Mouse (Mus musculus): ENCODE results near the gene Aip. TPM values are rescaled to one million over a fixed set of nuclear protein-coding genes. Genes with fewer than 3 reads are reported as not detected.
"Not testable (repeated sequence)": the region's sequence is repeated elsewhere in the genome, so short reads cannot be mapped to it uniquely, and the experiment has no call there.

Aip gene
- total RNA-seq, 1 experiment from 2014 or later = 53.9 TPM

- no peak for ATAC-seq (ENCODE audit: extremely low read depth, insufficient number of reproducible peaks, low FRiP score, poor library complexity, severe bottlenecking)
Observed at GRCm38 (mm10) chr19:4140147-4140546, 14.5 kb upstream of the Aip start.

- no peak for ATAC-seq (ENCODE audit: extremely low read depth, insufficient number of reproducible peaks, low FRiP score, poor library complexity, severe bottlenecking)
Observed at GRCm38 (mm10) chr19:4139446-4139845, 13.8 kb upstream of the Aip start, which contains the start of gene Gpr152. TSS of gene Gpr152 (plus strand) at chr19:4139787.

DNA sequence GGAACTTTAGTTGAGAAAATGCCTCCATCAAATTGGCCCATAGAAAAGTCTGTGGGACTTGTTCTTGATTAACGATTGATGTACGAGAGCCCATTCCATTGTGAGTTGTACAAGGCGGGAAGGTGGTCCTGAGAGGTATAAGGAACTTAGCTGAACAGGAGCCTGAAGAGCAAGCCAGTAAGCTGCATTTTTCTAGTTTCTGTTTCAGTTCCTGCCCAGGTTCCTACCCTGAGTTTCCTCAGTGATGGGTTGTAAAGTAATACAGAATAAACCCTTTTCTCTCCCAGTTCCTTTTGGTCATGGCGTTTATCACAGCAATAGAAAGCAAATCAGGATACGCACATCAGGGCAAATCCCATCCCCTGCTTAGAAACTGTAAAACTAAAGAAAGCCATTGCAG lies 12.3 kb upstream of the Aip start:
- ATAC-seq (ENCODE audit: extremely low read depth, insufficient number of reproducible peaks, low FRiP score, poor library complexity, severe bottlenecking) = peak; percentile 27; the same call in 1 of the 2 replicates

DNA sequence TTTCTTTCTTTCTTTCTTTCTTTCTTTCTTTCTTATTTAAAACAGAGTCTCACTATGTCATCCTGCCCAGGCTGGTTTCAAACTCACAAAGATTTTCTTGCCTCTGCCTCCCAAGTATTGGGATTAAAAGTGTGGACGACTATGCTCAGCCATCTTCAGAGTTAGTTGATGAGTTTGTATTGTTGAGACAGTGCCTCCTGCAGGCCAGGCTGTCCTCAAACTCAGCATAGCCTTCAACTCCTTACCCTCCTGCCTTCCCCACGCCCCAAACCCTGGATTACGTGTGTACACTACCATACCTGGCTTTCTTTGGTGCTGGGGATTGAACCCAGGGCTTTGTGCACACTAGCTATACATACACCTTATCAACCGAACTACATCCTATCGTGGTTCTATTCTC lies 10.8 kb upstream of the Aip start:
- no peak for ATAC-seq (ENCODE audit: extremely low read depth, insufficient number of reproducible peaks, low FRiP score, poor library complexity, severe bottlenecking)

DNA sequence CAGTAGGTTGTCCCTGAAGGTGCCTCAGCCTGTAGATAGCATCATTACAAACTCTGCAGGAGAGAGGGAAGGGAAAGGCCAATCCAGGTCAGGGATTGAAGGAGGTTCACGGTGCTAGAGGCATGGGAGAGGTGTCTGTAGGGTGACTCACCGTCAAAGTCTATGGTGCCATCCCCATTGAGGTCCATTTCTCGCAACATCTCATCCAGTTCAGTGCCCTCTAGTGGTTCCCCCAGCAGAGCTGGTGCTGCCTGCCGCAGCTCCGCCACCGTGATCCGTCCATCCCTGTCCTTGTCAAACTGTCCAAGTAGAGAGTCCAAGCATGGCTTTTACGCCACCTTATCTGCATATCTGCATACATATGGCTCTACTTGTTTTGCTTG lies 10.3 kb upstream of the Aip start:
- ATAC-seq (ENCODE audit: extremely low read depth, insufficient number of reproducible peaks, low FRiP score, poor library complexity, severe bottlenecking) = peak; percentile 71

- not testable (repeated sequence) for ATAC-seq (ENCODE audit: extremely low read depth, insufficient number of reproducible peaks, low FRiP score, poor library complexity, severe bottlenecking)
Observed at GRCm38 (mm10) chr19:4135229-4135962, 9.7 kb upstream of the Aip start.

DNA sequence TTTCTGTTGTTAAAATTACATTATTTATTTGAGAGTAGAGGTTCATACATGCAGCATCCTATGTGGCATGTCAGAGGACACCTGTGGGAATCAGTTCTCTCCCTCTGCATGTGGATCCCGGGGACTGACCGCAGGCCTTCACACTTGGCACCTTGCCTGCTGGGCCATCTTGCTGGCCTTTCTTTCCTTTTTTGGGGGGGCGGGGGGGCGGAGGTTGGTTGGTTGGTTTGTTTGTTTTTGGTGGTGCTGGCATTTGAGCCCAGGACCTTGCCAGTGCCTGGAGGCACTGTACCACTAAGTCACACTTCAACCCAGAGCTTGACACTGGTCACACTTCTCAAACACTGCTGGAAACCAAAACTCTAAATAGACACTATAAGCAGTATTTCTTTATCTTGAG lies 8.7 kb upstream of the Aip start:
- no peak for ATAC-seq (ENCODE audit: extremely low read depth, insufficient number of reproducible peaks, low FRiP score, poor library complexity, severe bottlenecking)

GRCm38 (mm10) chr19:4131768-4132167 lies 6.1 kb upstream of the Aip start:
- no peak for ATAC-seq (ENCODE audit: extremely low read depth, insufficient number of reproducible peaks, low FRiP score, poor library complexity, severe bottlenecking)

DNA sequence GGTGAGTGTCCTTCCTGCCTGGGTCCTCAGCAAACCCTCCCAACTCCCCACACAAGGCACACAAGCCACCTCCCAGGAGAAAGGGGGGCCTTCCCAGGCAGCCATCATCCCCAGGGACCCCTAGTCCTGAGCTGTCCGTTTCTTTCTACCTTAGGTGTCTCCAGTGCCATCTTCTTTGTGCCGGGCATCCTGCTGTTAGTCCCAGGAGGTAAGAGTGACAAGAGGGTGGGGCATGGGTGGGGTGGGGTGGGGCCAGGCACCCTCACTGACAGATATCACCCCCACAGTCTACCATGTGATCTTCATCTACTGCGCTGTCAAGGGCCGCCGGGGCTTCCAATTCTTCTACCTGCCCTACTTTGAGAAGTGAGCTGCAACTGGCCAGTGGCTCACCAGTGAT lies 5.4 kb upstream of the Aip start:
- no peak for ATAC-seq (ENCODE audit: extremely low read depth, insufficient number of reproducible peaks, low FRiP score, poor library complexity, severe bottlenecking)

DNA sequence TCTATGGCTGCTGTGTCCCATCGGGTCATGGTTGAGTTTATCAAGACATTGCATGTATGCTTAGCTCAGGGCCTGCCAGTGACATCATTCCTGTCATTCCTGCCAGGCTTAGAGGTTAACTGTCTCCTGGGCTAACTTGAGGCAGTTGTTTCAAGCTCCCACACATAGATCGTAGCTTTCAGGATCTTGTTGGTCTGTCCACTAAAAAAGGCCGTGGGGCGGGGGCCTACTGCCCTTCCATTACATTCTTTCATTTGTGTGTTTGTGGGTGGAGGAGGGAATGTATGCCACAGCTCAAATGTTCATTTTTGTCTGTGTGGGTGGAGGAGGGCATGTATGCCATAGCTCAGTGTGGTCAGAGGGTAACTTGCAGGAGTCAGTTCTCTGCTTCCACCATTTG lies 4.4 kb upstream of the Aip start:
- ATAC-seq (ENCODE audit: extremely low read depth, insufficient number of reproducible peaks, low FRiP score, poor library complexity, severe bottlenecking) = no peak

- no peak for ATAC-seq (ENCODE audit: extremely low read depth, insufficient number of reproducible peaks, low FRiP score, poor library complexity, severe bottlenecking)
Observed at GRCm38 (mm10) chr19:4129462-4129861, 3.8 kb upstream of the Aip start.

DNA sequence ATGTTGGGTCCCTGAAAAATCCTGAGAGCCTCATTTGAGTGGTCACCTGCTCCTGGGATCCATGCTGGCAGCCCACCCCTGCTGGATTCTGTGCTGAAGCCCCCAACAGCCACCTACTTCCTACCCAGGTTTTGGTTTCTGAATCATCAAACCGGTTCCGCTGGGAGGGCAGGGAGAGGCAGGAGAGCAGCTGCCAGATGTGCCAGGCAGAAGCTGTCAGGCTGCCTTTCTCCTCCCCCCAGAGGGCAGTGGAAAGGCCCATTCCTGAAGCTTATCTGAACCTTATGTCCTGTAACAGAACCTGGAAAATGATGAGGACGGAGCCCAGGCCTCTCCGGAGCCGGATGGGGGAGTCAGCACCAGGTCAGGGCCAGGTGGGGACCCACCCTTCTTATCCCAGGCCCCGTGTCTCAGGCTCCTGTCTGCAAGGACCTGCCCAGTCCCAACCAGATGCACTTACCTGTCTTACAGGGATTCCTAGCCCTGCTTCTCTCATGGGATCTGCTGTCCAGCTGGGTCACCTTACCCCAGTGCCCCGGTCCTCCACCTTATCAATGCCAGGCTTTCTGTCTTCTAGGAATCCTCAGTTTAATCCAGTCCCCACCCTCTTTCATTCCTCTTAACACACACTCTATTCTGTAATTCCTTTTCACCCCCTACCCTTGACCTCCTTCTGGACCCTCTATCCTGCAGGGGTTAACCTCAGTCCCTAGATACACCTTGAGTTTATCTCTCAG lies 1.3 kb upstream of the Aip start:
- no peak for ATAC-seq (ENCODE audit: extremely low read depth, insufficient number of reproducible peaks, low FRiP score, poor library complexity, severe bottlenecking)

DNA sequence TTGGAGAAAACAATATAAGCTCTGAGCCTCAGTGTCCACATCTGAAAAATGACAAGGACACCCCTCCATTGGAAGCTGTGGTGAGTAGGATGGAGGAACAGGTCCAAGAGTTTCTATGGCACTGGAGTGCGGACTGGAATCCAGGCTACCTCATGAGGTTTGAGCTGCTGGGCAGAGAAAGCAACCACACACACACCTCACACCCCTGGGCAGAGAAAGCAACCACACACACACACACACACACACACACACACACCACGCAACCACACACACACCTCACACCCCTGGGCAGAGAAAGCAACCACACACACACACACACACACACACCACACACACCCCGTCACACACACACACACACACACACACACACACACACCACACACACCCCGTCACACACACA lies 390 bp downstream of the Aip start:
- ATAC-seq (ENCODE audit: extremely low read depth, insufficient number of reproducible peaks, low FRiP score, poor library complexity, severe bottlenecking) = not testable (repeated sequence)

DNA sequence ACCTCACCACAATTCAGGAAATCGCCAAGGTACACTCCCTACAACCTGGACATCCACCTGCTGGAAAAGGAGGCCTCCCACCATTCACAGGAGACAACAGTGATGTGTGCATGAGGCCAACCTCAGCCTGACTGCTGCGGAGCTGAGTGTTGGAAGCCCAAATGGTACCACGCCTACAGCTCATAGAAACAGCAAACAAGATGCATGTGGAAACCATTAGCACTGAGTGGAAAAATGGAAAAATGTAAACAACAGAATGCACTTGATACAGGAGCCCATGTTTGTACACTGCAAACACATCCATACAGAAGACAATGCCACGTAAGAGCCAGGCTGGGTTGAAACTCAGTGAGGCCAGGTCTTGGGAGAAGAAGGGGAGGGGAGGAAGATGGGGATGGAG lies 1.2 kb downstream of the Aip start:
- no peak for ATAC-seq (ENCODE audit: extremely low read depth, insufficient number of reproducible peaks, low FRiP score, poor library complexity, severe bottlenecking)

- no peak for ATAC-seq (ENCODE audit: extremely low read depth, insufficient number of reproducible peaks, low FRiP score, poor library complexity, severe bottlenecking)
Observed at GRCm38 (mm10) chr19:4122411-4123370, 3.0 kb downstream of the Aip start.

DNA sequence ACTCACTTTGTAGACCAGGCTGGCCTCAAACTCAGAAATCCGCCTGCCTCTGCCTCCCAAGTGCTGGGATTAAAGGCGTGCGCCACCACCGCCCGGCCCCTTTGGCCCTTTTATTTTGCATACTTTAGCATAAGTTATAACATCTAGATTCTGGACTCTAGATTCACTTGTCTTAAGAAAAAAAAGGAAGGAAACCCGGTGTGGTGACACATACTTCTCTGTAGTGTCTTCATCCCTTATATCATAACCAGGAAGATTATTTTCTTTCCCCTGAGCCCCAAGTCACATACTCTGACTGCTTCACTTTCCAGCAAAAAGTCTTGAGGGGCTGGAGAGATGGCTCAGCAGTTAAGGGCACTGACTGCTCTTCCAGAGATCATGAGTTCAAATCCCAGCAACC lies 3.8 kb downstream of the Aip start:
- ATAC-seq (ENCODE audit: extremely low read depth, insufficient number of reproducible peaks, low FRiP score, poor library complexity, severe bottlenecking) = not testable (repeated sequence)

DNA sequence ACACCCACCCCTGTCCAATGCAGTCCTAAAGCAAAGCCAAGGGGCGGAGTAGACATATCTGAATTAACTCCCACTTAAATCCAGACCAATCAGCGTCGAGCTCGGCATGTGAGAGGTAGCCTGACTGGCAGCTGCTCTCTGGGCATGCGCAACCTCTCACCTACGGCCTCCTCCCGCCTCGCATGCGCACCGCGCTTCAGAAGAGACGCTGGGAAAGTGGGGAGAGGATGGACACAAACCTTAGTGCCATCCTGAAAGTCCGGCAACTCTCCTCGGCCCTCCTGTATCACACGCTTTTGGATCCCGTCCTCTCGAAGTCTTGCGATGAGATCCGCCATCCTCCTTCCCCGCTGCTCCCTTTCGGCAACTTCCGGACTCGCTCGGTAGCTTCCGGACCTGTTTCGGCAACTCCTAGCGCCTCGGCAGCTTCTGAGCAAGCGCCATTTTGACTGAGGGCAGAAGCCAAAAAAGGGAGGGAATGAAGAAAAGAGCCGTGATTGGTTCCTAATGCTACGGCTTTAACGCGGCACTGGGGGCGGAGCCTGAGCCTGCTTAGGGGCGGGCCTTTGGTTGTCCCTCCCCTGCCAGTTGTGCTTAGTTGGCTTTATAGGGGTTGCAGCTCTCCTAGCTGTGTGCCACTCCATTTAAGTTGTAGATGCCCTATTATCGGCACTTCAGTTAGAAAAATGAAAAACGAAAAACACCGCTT lies 4.4 kb downstream of the Aip start:
- peak; percentile 71 for ATAC-seq (ENCODE audit: extremely low read depth, insufficient number of reproducible peaks, low FRiP score, poor library complexity, severe bottlenecking)

- no peak for ATAC-seq (ENCODE audit: extremely low read depth, insufficient number of reproducible peaks, low FRiP score, poor library complexity, severe bottlenecking)
Observed at GRCm38 (mm10) chr19:4120496-4120895, 5.2 kb downstream of the Aip start.
